In the genomic region with DNA sequence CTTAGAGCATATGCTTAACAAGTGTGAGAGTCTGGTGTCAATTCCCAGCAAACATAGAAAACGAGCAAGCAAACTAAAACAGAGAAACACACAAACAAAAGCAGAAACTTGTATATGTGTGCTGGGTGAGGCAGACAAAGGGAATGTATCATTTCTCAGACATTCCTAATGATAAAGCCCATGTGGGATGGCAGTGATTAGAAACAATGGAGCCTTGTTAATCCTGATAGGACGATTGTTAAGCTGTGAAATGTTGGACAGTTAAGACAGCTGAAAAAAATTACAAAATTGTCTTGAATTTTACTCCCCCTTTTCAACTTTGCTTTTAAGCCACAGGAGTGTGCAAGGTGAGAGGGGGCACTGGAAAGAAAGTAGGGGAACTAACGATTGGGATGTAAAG, we compare ENCODE assay signal across 16 mouse cellular contexts.
"Had no signal": no experiment of that assay in that cellular context is flagged by ENCODE, and none has a peak within 500 bp of the region (broad histone marks: within the 10 kb centered on the region; RNA-seq: fewer than 3 reads in every experiment).

No protein-coding gene starts in this region.

- H3K27me3 ChIP-seq: neural tube, embryonic 12.5 days; neural tube, embryonic 13.5 days; neural tube, embryonic 15.5 days; stomach, embryonic 15.5 days had no signal

- H3K9ac ChIP-seq: neural tube, embryonic 12.5 days; neural tube, embryonic 13.5 days; neural tube, embryonic 15.5 days; stomach, embryonic 15.5 days had no signal

- H3K9me3 ChIP-seq: neural tube, embryonic 12.5 days; neural tube, embryonic 13.5 days; neural tube, embryonic 15.5 days; stomach, embryonic 15.5 days had no signal

- H3K4me3 ChIP-seq: neural tube, embryonic 12.5 days; neural tube, embryonic 13.5 days; neural tube, embryonic 15.5 days; stomach, embryonic 15.5 days had no signal

- DNase-seq: right cerebral cortex, adult 18-20 months; right cerebral cortex, postnatal 14 days; right cerebral cortex, postnatal 25 days; right cerebral cortex, postnatal 4 days; spleen, adult 18-20 months; thymus, adult 18-20 months; thymus, adult 2 months; thymus, postnatal 14 days; thymus, postnatal 25 days; thymus, postnatal 36 days; thymus, postnatal 4 days had no signal

- H3K4me1 ChIP-seq: neural tube, embryonic 12.5 days; neural tube, embryonic 13.5 days; neural tube, embryonic 15.5 days; stomach, embryonic 15.5 days had no signal

- H3K36me3 ChIP-seq: neural tube, embryonic 12.5 days; neural tube, embryonic 13.5 days; neural tube, embryonic 15.5 days; stomach, embryonic 15.5 days had no signal

- H3K27ac ChIP-seq: neural tube, embryonic 12.5 days; neural tube, embryonic 13.5 days; neural tube, embryonic 15.5 days; stomach, embryonic 15.5 days; stomach, postnatal 0 days had no signal

- H3K4me2 ChIP-seq: neural tube, embryonic 12.5 days; neural tube, embryonic 13.5 days; neural tube, embryonic 15.5 days; stomach, embryonic 15.5 days had no signal
